Mouse (Mus musculus) forebrain, embryonic 16.5 days (tissue): ENCODE data around the gene Kazn. TPM values are rescaled to one million over a fixed set of nuclear protein-coding genes. Genes with fewer than 3 reads are reported as not detected.

Experiments
- ATAC-seq: fragments of 200-750 bp; cut with Nextera tagmentation; 2 replicates; pipeline ENCODE4 v1.8.0; 2017; ENCODE audit warnings: mild to moderate bottlenecking, moderate library complexity
- H3K27ac ChIP-seq: fragments of 300-500 bp; sonication (generic); 2 replicates; pipeline ENCODE4 v1.5.1; 2014; ENCODE audit warnings: low read length, control low read depth
- H3K27me3 ChIP-seq: fragments of 300-500 bp; sonication (generic); replicated peaks from 2 replicates; pipeline ENCODE4 v1.6.1; 2014; ENCODE audit warnings: low read length; ENCODE audit not compliant: control insufficient read depth, insufficient read depth
- H3K36me3 ChIP-seq: fragments of 300-500 bp; sonication (generic); 2 replicates; pipeline ENCODE4 v1.6.1; 2014; ENCODE audit not compliant: control insufficient read depth, insufficient read depth
- H3K4me1 ChIP-seq: fragments of 300-500 bp; sonication (generic); replicated peaks from 2 replicates; pipeline ENCODE4 v1.6.1; 2014; ENCODE audit warnings: low read length; ENCODE audit not compliant: control insufficient read depth, insufficient read depth
- H3K4me2 ChIP-seq: fragments of 300-500 bp; sonication (generic); 2 replicates; pipeline ENCODE4 v1.6.1; 2014; ENCODE audit warnings: mild to moderate bottlenecking, low read length, control low read depth
- H3K4me3 ChIP-seq: fragments of 300-500 bp; sonication (generic); replicated peaks from 2 replicates; pipeline ENCODE4 v1.5.1; 2014; ENCODE audit warnings: mild to moderate bottlenecking, low read length, control low read depth
- H3K9ac ChIP-seq: fragments of 300-500 bp; sonication (generic); replicated peaks from 2 replicates; pipeline ENCODE4 v1.6.1; 2014; ENCODE audit warnings: low read depth, low read length, control low read depth
- H3K9me3 ChIP-seq: fragments of 300-500 bp; sonication (generic); 2 replicates; pipeline ENCODE4 v1.6.1; 2016; ENCODE audit warnings: low read length; ENCODE audit not compliant: control insufficient read depth
- WGBS: fragments of 180-500 bp; shearing (Covaris S2); extraction: QIAGEN DNeasy Blood & Tissue Kit; methylation state at CpG from one replicate; pipeline ENCODE4 v1.1.7; 2014; 5-methylcytosine and 5-hydroxymethylcytosine counted together
- polyA plus RNA-seq: library from polyadenylated mRNA; unstranded; fragments of >200 nt; fragmentation: Nextera tagmentation; extraction: Ambion mirVana; gene quantifications from 2 replicates; pipeline ENCODE4 v1.2.1, GENCODE M21; 2015

Kazn gene
- polyA plus RNA-seq, 1 experiment from 2014 or later = 27.6 TPM

DNA sequence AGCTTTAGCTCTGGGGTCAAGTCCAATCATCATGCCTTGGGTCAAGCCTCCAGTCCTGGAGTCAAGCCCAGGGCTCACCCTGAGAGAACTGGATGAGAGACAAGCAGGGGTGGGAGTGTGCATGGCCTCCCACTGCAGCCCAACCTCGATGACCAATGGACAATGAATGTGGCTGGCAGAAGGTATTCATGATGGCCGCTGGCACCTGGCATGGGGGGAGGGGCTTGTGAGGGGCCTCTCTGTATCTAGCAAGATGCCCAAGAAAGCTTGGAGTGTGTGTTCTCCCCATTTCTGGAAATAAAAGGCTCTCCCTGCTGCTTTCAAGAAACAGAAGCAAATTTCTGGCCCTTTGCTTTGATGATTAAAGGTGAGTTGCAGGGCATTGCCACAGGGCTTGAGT is 50.7 kb downstream of the Kazn start:
- Histone ChIP-seq H3K27ac (no peak overlapping the region), H3K4me3 (no peak overlapping the region), H3K4me1 (peaks cover 5% of the 10 kb centered on the region; the same call in 1 of the 2 replicates), H3K4me2 (no peak overlapping the region), H3K27me3 (no peaks in the 10 kb centered on the region), H3K9me3 (no peaks in the 10 kb centered on the region), H3K36me3 (no peaks in the 10 kb centered on the region), H3K9ac (no peak overlapping the region)
- WGBS = 82% methylated on average over 2 of the region's 2 CpGs
- no peak for ATAC-seq

DNA sequence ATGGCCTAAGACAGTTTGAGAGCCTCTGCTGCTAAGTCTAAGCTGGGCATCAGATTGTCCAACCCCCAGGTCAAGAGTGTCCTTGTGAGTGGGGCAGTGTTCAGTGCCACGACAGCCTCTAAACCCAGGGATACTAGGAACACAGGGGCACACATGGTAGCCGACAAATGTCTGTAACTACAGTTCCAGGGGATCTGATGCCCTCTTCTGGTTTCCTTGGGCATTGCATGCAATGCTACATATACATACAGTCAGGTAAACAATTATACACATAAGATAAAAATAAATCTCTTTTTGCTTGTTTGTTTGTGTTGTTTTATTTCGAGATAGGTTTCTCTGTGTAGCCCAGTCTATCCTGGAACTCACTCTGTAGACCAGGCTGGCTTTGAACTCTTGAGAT is 53.0 kb downstream of the Kazn start:
- no peaks in the 10 kb centered on the region for H3K36me3 ChIP-seq
- H3K27me3 ChIP-seq = no peaks in the 10 kb centered on the region
- ATAC-seq = no peak
- H3K4me3 ChIP-seq = no peak overlapping the region
- no peak overlapping the region for H3K4me2 ChIP-seq
- WGBS = 95% methylated on average over 3 of the region's 3 CpGs
- H3K9ac ChIP-seq = no peak overlapping the region
- H3K4me1 ChIP-seq = peaks cover 5% of the 10 kb centered on the region; the same call in 1 of the 2 replicates
- no peak overlapping the region for H3K27ac ChIP-seq
- H3K9me3 ChIP-seq = no peaks in the 10 kb centered on the region

DNA sequence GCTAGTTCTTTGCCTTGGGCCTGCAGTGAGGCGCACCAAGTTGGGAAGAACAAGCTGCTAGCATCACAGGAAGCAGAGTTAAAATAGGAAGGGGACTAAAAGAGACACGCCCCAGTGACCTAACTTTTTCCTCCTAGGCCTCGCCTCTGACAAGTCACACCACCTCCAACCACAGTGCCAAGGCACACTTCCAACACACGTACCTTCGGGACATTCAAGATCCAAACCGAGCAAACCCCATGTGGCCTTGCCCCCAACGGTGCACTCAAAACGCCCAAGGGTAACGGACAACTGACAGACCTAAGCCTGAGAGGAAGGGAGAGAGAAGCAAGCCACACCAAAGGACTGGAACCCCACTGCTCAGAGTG is 53.7 kb downstream of the Kazn start:
- H3K27ac ChIP-seq = no peak overlapping the region
- H3K9ac ChIP-seq = no peak overlapping the region
- H3K27me3 ChIP-seq = no peaks in the 10 kb centered on the region
- H3K4me2 ChIP-seq = no peak overlapping the region
- no peak for ATAC-seq
- H3K9me3 ChIP-seq = no peaks in the 10 kb centered on the region
- H3K4me1 ChIP-seq = peaks cover 10% of the 10 kb centered on the region
- H3K36me3 ChIP-seq = no peaks in the 10 kb centered on the region
- WGBS = 95% methylated on average over 9 of the region's 9 CpGs
- no peak overlapping the region for H3K4me3 ChIP-seq

DNA sequence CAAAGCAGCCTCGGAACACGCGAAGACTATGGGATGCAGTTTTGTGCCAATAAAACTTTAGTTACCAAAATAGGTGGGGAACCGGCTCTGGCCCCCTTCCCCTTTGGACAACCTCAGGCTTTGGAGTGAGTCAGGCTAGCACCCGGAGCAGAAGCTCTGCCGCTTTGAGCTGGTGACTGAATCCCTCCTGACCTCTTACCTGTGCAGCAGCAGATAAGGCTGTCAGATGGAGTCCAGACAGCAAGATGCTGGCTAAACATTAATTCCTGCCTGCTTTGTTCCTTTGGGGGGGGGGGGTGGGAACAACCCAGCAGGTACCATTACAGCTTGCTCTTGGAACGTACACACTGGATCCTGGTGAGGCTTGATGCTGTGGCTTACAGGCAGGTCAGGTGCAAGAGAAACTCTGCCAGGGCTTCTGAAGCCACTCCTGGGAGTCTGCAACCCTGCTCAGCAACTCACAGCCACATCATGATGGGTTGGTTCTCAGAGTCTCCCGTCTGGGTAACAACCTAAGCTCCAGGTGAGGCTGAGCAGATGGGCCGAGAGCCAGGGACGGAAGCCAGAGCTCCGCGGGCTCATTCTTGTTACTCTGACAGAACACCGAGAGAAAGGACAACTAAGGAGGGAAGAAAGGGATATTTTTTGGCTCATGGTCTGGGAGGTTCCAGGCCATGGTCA is 54.2 kb downstream of the Kazn start:
- H3K36me3 ChIP-seq = no peaks in the 10 kb centered on the region
- H3K4me2 ChIP-seq = no peak overlapping the region
- no peak for ATAC-seq
- no peaks in the 10 kb centered on the region for H3K27me3 ChIP-seq
- no peak overlapping the region for H3K4me3 ChIP-seq
- no peaks in the 10 kb centered on the region for H3K9me3 ChIP-seq
- peaks cover 15% of the 10 kb centered on the region for H3K4me1 ChIP-seq
- 86% methylated on average over 13 of the region's 13 CpGs for WGBS
- no peak overlapping the region for H3K9ac ChIP-seq
- no peak overlapping the region for H3K27ac ChIP-seq

DNA sequence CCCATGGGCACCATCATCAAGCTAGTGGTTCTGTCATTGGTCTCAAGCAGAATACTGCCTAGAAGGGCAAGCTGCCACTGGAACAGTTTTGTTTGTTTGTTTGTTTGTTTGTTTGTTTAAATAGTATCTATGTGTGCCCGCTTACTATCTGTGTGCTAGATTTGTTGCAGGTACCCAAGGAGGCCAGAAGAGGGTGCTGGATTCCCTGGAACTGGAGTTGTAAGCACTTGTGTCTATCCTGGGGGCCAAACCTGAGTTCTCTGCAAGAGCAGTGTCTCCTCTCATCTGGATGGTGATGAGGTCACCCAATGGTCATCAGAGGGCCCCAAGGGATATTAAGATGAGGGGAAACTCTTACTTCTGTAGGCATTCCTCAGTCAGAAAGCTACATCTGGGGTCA is 55.6 kb downstream of the Kazn start:
- no peak for ATAC-seq
- Histone ChIP-seq H3K27me3 (no peaks in the 10 kb centered on the region), H3K9me3 (no peaks in the 10 kb centered on the region), H3K4me3 (no peak overlapping the region), H3K27ac (no peak overlapping the region), H3K36me3 (no peaks in the 10 kb centered on the region), H3K9ac (no peak overlapping the region), H3K4me1 (peaks cover 21% of the 10 kb centered on the region), H3K4me2 (no peak overlapping the region)
- WGBS = 95% methylated on average over 1 of the region's 1 CpGs

DNA sequence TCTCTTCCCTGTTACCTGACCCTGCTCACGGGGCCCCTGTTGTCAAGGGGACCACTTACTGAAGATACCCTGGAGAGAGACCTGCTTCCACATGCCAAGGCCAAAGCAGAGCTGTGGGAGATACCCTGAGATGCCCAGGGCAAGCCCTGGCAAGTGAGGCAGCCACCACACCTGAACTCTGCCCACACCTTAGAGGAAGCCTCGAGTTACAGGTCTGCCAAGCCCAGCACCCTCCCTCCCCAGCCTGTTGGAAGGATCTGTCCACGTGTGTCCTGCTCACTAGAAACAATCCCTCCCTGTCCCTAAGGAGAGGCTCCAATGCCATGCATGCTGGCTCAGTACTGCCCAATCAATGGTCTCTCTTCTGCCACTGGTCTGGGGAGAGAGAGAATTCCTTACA is 56.2 kb downstream of the Kazn start:
- Histone ChIP-seq H3K36me3 (no peaks in the 10 kb centered on the region), H3K4me2 (no peak overlapping the region), H3K27me3 (no peaks in the 10 kb centered on the region), H3K4me3 (no peak overlapping the region), H3K9me3 (no peaks in the 10 kb centered on the region), H3K4me1 (peaks cover 16% of the 10 kb centered on the region), H3K9ac (no peak overlapping the region), H3K27ac (no peak overlapping the region)
- ATAC-seq = no peak
- 86% methylated on average over 3 of the region's 3 CpGs for WGBS

GRCm38 (mm10) chr4:142181646-142182045 is 57.6 kb downstream of the Kazn start:
- Histone ChIP-seq H3K9me3 (no peaks in the 10 kb centered on the region), H3K4me1 (peaks cover 16% of the 10 kb centered on the region), H3K27ac (no peak overlapping the region), H3K4me3 (no peak overlapping the region), H3K9ac (no peak overlapping the region), H3K36me3 (no peaks in the 10 kb centered on the region), H3K4me2 (no peak overlapping the region), H3K27me3 (no peaks in the 10 kb centered on the region)
- no peak for ATAC-seq
- WGBS = 88% methylated on average over 4 of the region's 4 CpGs

DNA sequence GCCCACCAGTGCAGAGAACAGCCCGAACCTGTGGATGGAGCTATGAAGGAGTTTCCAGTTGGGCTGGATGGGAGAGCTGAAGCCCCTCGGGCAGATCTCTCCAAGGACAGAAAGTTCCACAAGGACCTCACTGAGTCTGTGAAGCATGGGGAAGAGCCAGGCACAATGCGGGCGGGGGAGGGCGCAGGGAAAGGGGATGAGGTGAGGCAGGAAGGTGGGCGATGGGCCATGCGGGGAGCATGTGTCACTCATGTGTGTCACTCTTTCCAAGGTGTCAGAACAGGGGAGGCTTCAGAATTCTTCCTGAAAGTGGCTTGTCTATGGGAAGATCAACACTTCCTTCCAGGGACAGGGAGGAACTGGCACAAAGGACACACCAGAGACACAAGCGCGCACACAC is 58.3 kb downstream of the Kazn start:
- no peak for ATAC-seq
- Histone ChIP-seq H3K36me3 (no peaks in the 10 kb centered on the region), H3K9ac (no peak overlapping the region), H3K4me3 (no peak overlapping the region), H3K4me2 (no peak overlapping the region), H3K4me1 (peaks cover 16% of the 10 kb centered on the region), H3K27me3 (no peaks in the 10 kb centered on the region), H3K27ac (peak overlapping the region; percentile 38; the same call in 1 of the 2 replicates), H3K9me3 (no peaks in the 10 kb centered on the region)
- 89% methylated on average over 9 of the region's 9 CpGs for WGBS

DNA sequence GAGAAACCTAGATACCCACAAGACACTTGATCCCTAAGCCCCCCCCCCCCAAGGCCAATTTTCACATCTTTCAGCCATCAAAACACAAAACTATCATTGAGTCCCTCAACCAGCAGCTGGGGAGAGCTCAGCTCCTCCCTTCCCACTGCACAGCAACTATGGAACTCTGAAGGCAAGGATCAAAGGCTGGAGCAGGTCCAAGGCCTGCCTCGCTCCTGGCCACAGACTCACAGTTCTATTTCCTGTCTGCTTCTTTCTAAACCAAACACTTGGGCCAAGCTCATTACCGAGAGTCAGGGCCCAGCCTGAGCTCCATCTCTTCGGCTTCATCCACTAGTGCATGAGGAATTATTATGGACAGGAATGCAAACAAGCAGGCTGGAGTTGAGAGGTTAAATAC is 58.9 kb downstream of the Kazn start:
- H3K4me1 ChIP-seq = peaks cover 16% of the 10 kb centered on the region
- H3K4me2 ChIP-seq = no peak overlapping the region
- ATAC-seq = peak; percentile 82
- 17% methylated on average over 3 of the region's 3 CpGs for WGBS
- peak overlapping the region; percentile 48 for H3K27ac ChIP-seq
- H3K9ac ChIP-seq = no peak overlapping the region
- H3K9me3 ChIP-seq = no peaks in the 10 kb centered on the region
- H3K4me3 ChIP-seq = no peak overlapping the region
- no peaks in the 10 kb centered on the region for H3K36me3 ChIP-seq
- H3K27me3 ChIP-seq = no peaks in the 10 kb centered on the region

- H3K4me1 ChIP-seq = peaks cover 16% of the 10 kb centered on the region
- no peaks in the 10 kb centered on the region for H3K9me3 ChIP-seq
- no peak overlapping the region for H3K4me3 ChIP-seq
- H3K36me3 ChIP-seq = no peaks in the 10 kb centered on the region
- H3K4me2 ChIP-seq = no peak overlapping the region
- no peaks in the 10 kb centered on the region for H3K27me3 ChIP-seq
- 38% methylated on average over 13 of the region's 13 CpGs for WGBS
- peak overlapping the region; percentile 48; the same call in 1 of the 2 replicates for H3K27ac ChIP-seq
- no peak overlapping the region for H3K9ac ChIP-seq
- peak; percentile 37; the same call in 1 of the 2 replicates for ATAC-seq
These were observed 59.7 kb downstream of the Kazn start for GRCm38 (mm10) chr4:142179531-142179930.
